Mouse (Mus musculus): ENCODE results near the gene Tmem104.

GRCm38 (mm10) chr11:115271481-115271880 is 84.2 kb downstream of the Tmem104 start:
- TF ChIP-seq CTCF (IDR thresholded peaks at IDR 0.05; ENCODE audit: extremely low read depth, insufficient read length, insufficient replicate concordance, low read depth, low read length) (no peak), POLR2A (IDR thresholded peaks at IDR 0.05; ENCODE audit: low read depth, low read length) (no peak)
